Mouse (Mus musculus): ENCODE results near the gene Tspear. TPM values are rescaled to one million over a fixed set of nuclear protein-coding genes. Genes with fewer than 3 reads are reported as not detected.
"Not testable (repeated sequence)": the region's sequence is repeated elsewhere in the genome, so short reads cannot be mapped to it uniquely, and the experiment has no call there.

Gene Tspear
- polyA plus RNA-seq, 1 experiment = 0.55 TPM

DNA sequence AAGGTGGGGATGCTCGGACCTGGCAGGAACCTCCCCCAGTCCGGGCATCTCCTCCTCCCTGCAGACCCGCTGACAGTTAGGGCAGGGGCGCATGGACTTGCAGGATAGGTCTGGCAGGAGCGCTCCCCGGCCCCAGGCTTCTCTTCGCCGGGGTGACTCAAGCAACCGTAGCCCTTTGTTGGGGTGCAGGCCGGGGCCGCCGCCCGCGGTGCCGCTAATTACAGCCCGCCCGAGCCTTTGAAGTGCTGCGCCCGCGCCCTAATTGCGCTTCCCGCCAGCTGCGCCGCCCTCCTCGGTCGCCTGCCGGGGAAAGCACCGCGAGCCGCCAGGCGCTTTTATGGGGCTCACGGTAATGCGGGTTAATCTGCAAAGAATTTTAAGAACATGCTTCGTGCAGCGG lies 8.8 kb upstream of the Tspear start:
- DNase-seq (ENCODE audit: low read depth in 1 of 2, low spot score in 2 of 2) = no peak
- WGBS = 2% methylated on average over 35 of the region's 35 CpGs
- H3K27ac ChIP-seq (ENCODE audit: insufficient read depth, low read length) = no peak overlapping the region
- no peaks in the 10 kb centered on the region for H3K36me3 ChIP-seq (ENCODE audit: control insufficient read depth, insufficient read depth, low read length)
- no peak overlapping the region for H3K4me3 ChIP-seq (ENCODE audit: extremely low read depth, insufficient read depth, insufficient read length)
- TF ChIP-seq POLR2A (IDR thresholded peaks at IDR 0.05; ENCODE audit: low read depth, low read length) = no peak
- no peak for TF ChIP-seq CTCF (IDR thresholded peaks at IDR 0.05; ENCODE audit: extremely low read depth, insufficient read depth, insufficient read length, insufficient replicate concordance)
- peaks cover 8% of the 10 kb centered on the region; the same call in 1 of the 2 replicates for H3K4me1 ChIP-seq (ENCODE audit: control insufficient read depth, insufficient read depth, insufficient read length)
- peaks cover 6% of the 10 kb centered on the region; the same call in 1 of the 2 replicates for H3K27me3 ChIP-seq (ENCODE audit: control insufficient read depth, insufficient read depth, low read length)

DNA sequence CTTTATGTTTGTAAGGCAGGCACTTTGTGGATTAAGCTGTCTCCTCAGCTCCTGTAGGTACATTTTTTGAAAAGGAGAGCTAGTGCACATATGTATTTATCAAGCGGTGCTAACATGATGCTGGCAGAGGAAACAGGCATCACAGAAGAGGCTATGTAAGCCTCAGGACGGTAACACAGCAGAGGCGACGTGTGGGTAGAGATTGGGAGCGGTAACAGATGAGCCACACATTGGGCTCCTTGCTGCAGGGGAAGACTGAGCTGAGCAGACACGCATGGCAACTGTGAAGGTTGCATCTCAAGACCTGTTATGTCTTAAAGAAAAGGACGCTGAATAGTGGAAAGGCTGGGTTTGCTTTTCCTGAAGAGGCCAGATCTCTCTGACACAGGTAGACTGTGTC lies 3.4 kb upstream of the Tspear start:
- H3K36me3 ChIP-seq (ENCODE audit: control insufficient read depth, insufficient read depth, low read length) = no peaks in the 10 kb centered on the region
- no peak overlapping the region for H3K4me3 ChIP-seq (ENCODE audit: extremely low read depth, insufficient read depth, insufficient read length)
- no peak for DNase-seq (ENCODE audit: low read depth in 1 of 2, low spot score in 2 of 2)
- TF ChIP-seq CTCF (IDR thresholded peaks at IDR 0.05; ENCODE audit: extremely low read depth, insufficient read depth, insufficient read length, insufficient replicate concordance) (no peak), POLR2A (IDR thresholded peaks at IDR 0.05; ENCODE audit: low read depth, low read length) (no peak)
- no peak overlapping the region for H3K27ac ChIP-seq (ENCODE audit: insufficient read depth, low read length)
- no peaks in the 10 kb centered on the region for H3K4me1 ChIP-seq (ENCODE audit: control insufficient read depth, insufficient read depth, insufficient read length)
- peaks cover 2% of the 10 kb centered on the region; the same call in 1 of the 2 replicates for H3K27me3 ChIP-seq (ENCODE audit: control insufficient read depth, insufficient read depth, low read length)
- WGBS = 79% methylated on average over 7 of the region's 7 CpGs

DNA sequence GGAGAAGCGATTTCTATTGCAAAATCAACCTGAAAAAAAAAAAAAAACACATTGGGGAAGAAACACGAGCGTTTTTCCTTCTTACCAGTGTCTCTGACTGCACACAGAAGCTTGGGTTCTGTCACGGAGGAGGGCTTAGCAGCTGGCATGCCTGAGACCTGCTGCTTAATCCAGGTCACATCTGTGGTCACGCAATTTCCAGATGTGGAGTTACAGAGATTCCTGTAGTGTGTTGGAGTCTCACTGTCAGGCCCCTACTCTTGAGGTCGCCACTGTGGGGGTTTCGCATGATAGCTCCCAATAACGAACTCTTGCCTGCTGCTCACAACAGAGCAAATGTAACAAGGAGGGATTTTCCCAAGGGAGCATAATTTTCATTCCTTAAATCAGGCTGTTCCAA lies 2.2 kb upstream of the Tspear start:
- no peak overlapping the region for H3K4me3 ChIP-seq (ENCODE audit: extremely low read depth, insufficient read depth, insufficient read length)
- 30% methylated on average over 8 of the region's 8 CpGs for WGBS
- DNase-seq (ENCODE audit: low read depth in 1 of 2, low spot score in 2 of 2) = no peak
- peaks cover 2% of the 10 kb centered on the region; the same call in 1 of the 2 replicates for H3K27me3 ChIP-seq (ENCODE audit: control insufficient read depth, insufficient read depth, low read length)
- H3K27ac ChIP-seq (ENCODE audit: insufficient read depth, low read length) = no peak overlapping the region
- H3K36me3 ChIP-seq (ENCODE audit: control insufficient read depth, insufficient read depth, low read length) = no peaks in the 10 kb centered on the region
- no peaks in the 10 kb centered on the region for H3K4me1 ChIP-seq (ENCODE audit: control insufficient read depth, insufficient read depth, insufficient read length)
- TF ChIP-seq POLR2A (IDR thresholded peaks at IDR 0.05; ENCODE audit: low read depth, low read length) (no peak), CTCF (IDR thresholded peaks at IDR 0.05; ENCODE audit: extremely low read depth, insufficient read depth, insufficient read length, insufficient replicate concordance) (no peak)

DNA sequence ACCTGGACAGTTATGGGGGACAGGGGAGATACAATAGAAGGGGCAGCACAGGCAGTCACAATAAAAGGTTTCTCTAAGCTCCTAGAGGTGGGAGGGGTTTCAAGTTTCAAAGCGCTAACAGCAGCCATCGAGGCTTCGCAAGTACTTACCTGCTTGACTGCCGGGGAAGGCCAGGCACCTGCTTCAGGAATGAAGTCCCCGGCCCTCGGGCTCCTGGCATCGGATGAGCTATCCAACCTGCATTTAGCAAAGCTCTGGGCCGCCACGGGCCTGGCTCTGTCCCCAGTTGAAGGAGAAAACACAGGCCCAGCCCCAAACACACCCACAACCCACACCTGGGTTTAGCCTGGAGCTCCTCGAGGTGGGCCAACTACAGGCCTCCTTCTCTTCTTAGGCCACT lies 652 bp downstream of the Tspear start:
- 53% methylated on average over 10 of the region's 10 CpGs for WGBS
- DNase-seq (ENCODE audit: low read depth in 1 of 2, low spot score in 2 of 2) = no peak
- Histone ChIP-seq H3K36me3 (ENCODE audit: control insufficient read depth, insufficient read depth, low read length) (no peaks in the 10 kb centered on the region), H3K4me3 (ENCODE audit: extremely low read depth, insufficient read depth, insufficient read length) (no peak overlapping the region), H3K27ac (ENCODE audit: insufficient read depth, low read length) (no peak overlapping the region), H3K4me1 (ENCODE audit: control insufficient read depth, insufficient read depth, insufficient read length) (no peaks in the 10 kb centered on the region), H3K27me3 (ENCODE audit: control insufficient read depth, insufficient read depth, low read length) (peaks cover 2% of the 10 kb centered on the region; the same call in 1 of the 2 replicates)
- TF ChIP-seq POLR2A (IDR thresholded peaks at IDR 0.05; ENCODE audit: low read depth, low read length) = no peak
- no peak for TF ChIP-seq CTCF (IDR thresholded peaks at IDR 0.05; ENCODE audit: extremely low read depth, insufficient read depth, insufficient read length, insufficient replicate concordance)

DNA sequence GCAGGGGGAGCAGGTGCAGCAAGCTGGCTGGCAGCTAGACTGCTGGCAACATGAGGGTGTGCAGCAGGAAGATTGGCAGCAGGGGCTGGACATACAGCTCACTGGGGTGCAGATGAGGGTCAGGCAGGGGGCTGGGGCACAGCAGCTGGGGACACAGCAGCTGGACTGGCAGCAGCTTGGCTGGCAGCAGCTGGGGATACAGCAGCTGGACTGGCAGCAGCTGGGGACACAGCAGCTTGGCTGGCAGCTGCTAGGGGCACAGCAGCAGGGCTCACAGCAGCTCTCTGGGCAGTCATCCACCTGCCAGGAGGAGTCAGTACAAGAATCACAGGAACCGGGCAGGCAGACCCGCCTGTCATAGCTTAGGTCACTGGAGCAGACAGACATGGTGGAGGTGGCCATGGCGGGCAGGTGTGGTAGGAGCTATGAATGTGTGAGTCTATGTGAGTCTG lies 4.0 kb downstream of the Tspear start, which contains the start of gene Gm19402:
Gene Gm19402 (minus strand): TSS at position 402 of the 452 bp plus-strand sequence.
- WGBS = 52% methylated on average over 3 of the region's 3 CpGs
- not testable (repeated sequence) for H3K27me3 ChIP-seq (ENCODE audit: control insufficient read depth, insufficient read depth, low read length); H3K4me3 ChIP-seq (ENCODE audit: extremely low read depth, insufficient read depth, insufficient read length); DNase-seq (ENCODE audit: low read depth in 1 of 2, low spot score in 2 of 2); H3K4me1 ChIP-seq (ENCODE audit: control insufficient read depth, insufficient read depth, insufficient read length); H3K36me3 ChIP-seq (ENCODE audit: control insufficient read depth, insufficient read depth, low read length); H3K27ac ChIP-seq (ENCODE audit: insufficient read depth, low read length)

DNA sequence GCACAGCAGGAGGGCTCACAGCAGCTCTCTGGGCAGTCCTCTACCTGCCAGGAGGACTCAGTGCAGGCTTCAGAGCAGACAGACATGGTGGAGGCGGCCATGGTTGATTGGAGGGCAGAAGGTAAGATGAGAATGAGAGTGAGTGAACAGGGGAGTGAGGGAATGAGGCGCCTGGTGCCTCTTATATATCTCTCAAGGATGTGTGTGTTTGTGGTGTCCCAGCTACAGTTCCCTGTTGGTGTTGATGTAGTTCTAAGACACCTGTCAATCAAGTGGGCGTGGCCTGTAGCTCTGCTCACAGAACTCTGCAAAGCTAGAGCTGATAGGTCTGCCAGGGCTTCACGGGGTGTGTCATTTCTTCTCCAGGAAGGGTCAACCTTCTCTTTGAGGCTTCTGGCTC lies 10.8 kb downstream of the Tspear start, which contains the start of gene Gm9508:
Gene Gm9508 (minus strand): TSS at position 101 of the 400 bp plus-strand sequence.
- 56% methylated on average over 4 of the region's 4 CpGs for WGBS
- Histone ChIP-seq H3K27ac (ENCODE audit: insufficient read depth, low read length) (no peak within 1 kb of the TSS), H3K27me3 (ENCODE audit: control insufficient read depth, insufficient read depth, low read length) (no peaks in the 10 kb centered on the region), H3K36me3 (ENCODE audit: control insufficient read depth, insufficient read depth, low read length) (no peaks in the 10 kb centered on the region), H3K4me1 (ENCODE audit: control insufficient read depth, insufficient read depth, insufficient read length) (no peaks in the 10 kb centered on the region), H3K4me3 (ENCODE audit: extremely low read depth, insufficient read depth, insufficient read length) (no peak within 1 kb of the TSS)
- no peak for TF ChIP-seq POLR2A (IDR thresholded peaks at IDR 0.05; ENCODE audit: low read depth, low read length)
- no peak for TF ChIP-seq CTCF (IDR thresholded peaks at IDR 0.05; ENCODE audit: extremely low read depth, insufficient read depth, insufficient read length, insufficient replicate concordance)
- no peak for DNase-seq (ENCODE audit: low read depth in 1 of 2, low spot score in 2 of 2)

DNA sequence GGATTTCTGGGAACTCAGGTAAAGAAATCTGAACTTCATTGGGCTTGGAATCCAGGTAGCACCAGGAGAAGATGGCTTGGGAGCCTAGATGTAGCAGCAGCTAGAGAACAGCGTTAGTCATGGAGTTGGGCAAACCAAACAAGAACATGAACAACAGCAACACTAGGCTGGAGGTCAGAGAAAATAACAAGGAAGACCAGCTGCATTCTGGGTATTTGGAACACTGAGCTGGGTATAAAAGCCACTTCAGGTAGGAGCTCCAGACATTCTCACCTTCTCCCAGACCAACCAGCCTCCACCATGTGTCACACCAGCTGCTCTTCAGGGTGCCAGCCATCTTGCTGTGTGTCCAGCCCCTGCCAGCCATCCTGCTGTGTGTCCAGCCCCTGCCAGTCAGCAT lies 20.0 kb downstream of the Tspear start, which contains the start of gene Gm10272:
Gene Gm10272 (plus strand): TSS at position 301 of the 400 bp plus-strand sequence.
- H3K27me3 ChIP-seq (ENCODE audit: control insufficient read depth, insufficient read depth, low read length) = no peaks in the 10 kb centered on the region
- H3K36me3 ChIP-seq (ENCODE audit: control insufficient read depth, insufficient read depth, low read length) = no peaks in the 10 kb centered on the region
- no peak within 1 kb of the TSS for H3K27ac ChIP-seq (ENCODE audit: insufficient read depth, low read length)
- no peak within 1 kb of the TSS for H3K4me3 ChIP-seq (ENCODE audit: extremely low read depth, insufficient read depth, insufficient read length)
- no peak for TF ChIP-seq CTCF (IDR thresholded peaks at IDR 0.05; ENCODE audit: extremely low read depth, insufficient read depth, insufficient read length, insufficient replicate concordance)
- TF ChIP-seq POLR2A (IDR thresholded peaks at IDR 0.05; ENCODE audit: low read depth, low read length) = no peak
- H3K4me1 ChIP-seq (ENCODE audit: control insufficient read depth, insufficient read depth, insufficient read length) = no peaks in the 10 kb centered on the region
- WGBS = 86% methylated on average over 1 of the region's 1 CpGs
- DNase-seq (ENCODE audit: low read depth in 1 of 2, low spot score in 2 of 2) = no peak
